Mouse (Mus musculus) C2C12 (cell line): Measurements from ENCODE around the gene Tap1. TPM values are rescaled to one million over a fixed set of nuclear protein-coding genes. Genes with fewer than 3 reads are reported as not detected.
"Not testable (repeated sequence)": the region's sequence is repeated elsewhere in the genome, so short reads cannot be mapped to it uniquely, and the experiment has no call there.

Experiments used
- H3K27me3 ChIP-seq: one replicate; pipeline ENCODE4 v1.6.1; 2011; ENCODE audit not compliant: control insufficient read depth, insufficient read depth, insufficient read length
- H3K36me3 ChIP-seq: one replicate; pipeline ENCODE4 v1.6.1; 2011; ENCODE audit not compliant: control insufficient read depth, insufficient read depth
- H3K4me3 ChIP-seq: one replicate; pipeline ENCODE4 v1.5.1; 2011; ENCODE audit warnings: mild to moderate bottlenecking, control low read depth; ENCODE audit not compliant: poor library complexity, insufficient read depth, severe bottlenecking
- H3K79me2 ChIP-seq: one replicate; pipeline ENCODE4 v1.6.1; 2011; ENCODE audit not compliant: control insufficient read depth, insufficient read depth
- H3K79me3 ChIP-seq: one replicate; pipeline ENCODE4 v1.6.1; 2011; ENCODE audit warnings: low read depth, control low read depth
- H3ac ChIP-seq: one replicate; pipeline ENCODE3; 2011; ENCODE audit warnings: low read depth; ENCODE audit not compliant: control insufficient read depth, insufficient read length
- CEBPB ChIP-seq: IDR thresholded peaks from one replicate; pipeline ENCODE4 v1.6.1; 2011; ENCODE audit warnings: low read depth, mild to moderate bottlenecking, control low read depth, moderate library complexity
- CTCF ChIP-seq: IDR thresholded peaks from one replicate; pipeline ENCODE4 v1.5.1; 2011; ENCODE audit not compliant: control insufficient read depth, insufficient read depth, insufficient read length
- FOSL1 ChIP-seq: IDR thresholded peaks from one replicate; pipeline ENCODE4 v1.8.0; 2011; ENCODE audit warnings: mild to moderate bottlenecking, low read length; ENCODE audit not compliant: poor library complexity, insufficient read depth, severe bottlenecking
- MAX ChIP-seq: IDR thresholded peaks from one replicate; pipeline ENCODE4 v1.6.1; 2011; ENCODE audit warnings: mild to moderate bottlenecking, control low read depth
- MYOD1 ChIP-seq: IDR thresholded peaks from one replicate; pipeline ENCODE4 v1.6.1; 2011; ENCODE audit warnings: low read depth; ENCODE audit not compliant: control insufficient read depth, insufficient read length
- MYOG ChIP-seq: IDR thresholded peaks from one replicate; pipeline ENCODE4 v1.6.1; 2011; ENCODE audit not compliant: control insufficient read depth, insufficient read length; ENCODE audit errors: extremely low read depth
- USF1 ChIP-seq: IDR thresholded peaks from one replicate; pipeline ENCODE4 v1.6.1; 2011; ENCODE audit warnings: low read depth, mild to moderate bottlenecking, control low read depth, moderate library complexity
- polyA plus RNA-seq: library from polyadenylated mRNA; unstranded; fragments of >200 nt; fragmentation: generic; extraction: Trizol; gene quantifications from one replicate; pipeline ENCODE4 v1.2.1, GENCODE M21; 2012; ENCODE audit warnings: missing spikeins

Tap1 gene
- polyA plus RNA-seq, 1 experiment: 0.30 TPM

- Histone ChIP-seq H3K4me3 (no peak overlapping the region), H3ac (no peak overlapping the region), H3K36me3 (no peaks in the 10 kb centered on the region), H3K27me3 (peaks cover 43% of the 10 kb centered on the region), H3K79me3 (no peaks in the 10 kb centered on the region), H3K79me2 (no peaks in the 10 kb centered on the region)
- TF ChIP-seq FOSL1 (no peak), CEBPB (no peak), MYOD1 (no peak), MYOG (no peak), MAX (no peak), USF1 (no peak), CTCF (no peak)
These were observed 30.0 kb downstream of the Tap1 start for GRCm38 (mm10) chr17:34217216-34217928.

DNA sequence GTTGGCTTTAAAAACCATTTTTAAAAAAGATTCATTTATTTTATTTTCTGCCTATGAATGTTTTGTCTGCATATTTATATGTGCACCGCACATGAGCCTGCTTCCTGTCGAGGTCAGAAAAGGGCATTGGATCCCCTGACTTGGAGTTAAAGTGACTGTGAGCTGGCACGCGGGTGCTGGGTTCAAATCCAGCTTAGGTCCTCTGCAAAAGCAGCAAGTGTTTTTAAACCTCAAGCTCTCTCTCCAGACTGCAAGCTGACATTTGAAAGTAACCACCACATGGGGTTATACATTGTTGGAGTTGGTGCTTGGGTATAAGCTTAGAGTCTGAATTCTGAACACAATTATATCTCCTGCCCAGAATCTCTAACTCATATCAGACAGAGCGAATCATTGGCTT lies 30.6 kb downstream of the Tap1 start:
- Histone ChIP-seq H3K27me3 (peaks cover 43% of the 10 kb centered on the region), H3K79me2 (no peaks in the 10 kb centered on the region), H3K4me3 (no peak overlapping the region), H3ac (no peak overlapping the region), H3K36me3 (no peaks in the 10 kb centered on the region), H3K79me3 (no peaks in the 10 kb centered on the region)
- TF ChIP-seq CTCF: no peak
- TF ChIP-seq MYOG: no peak
- no peak for TF ChIP-seq MYOD1
- TF ChIP-seq CEBPB: no peak
- no peak for TF ChIP-seq MAX
- no peak for TF ChIP-seq FOSL1
- no peak for TF ChIP-seq USF1

GRCm38 (mm10) chr17:34218675-34219074 lies 31.3 kb downstream of the Tap1 start:
- TF ChIP-seq USF1 (no peak), MYOD1 (no peak), MYOG (no peak), CTCF (no peak), CEBPB (no peak), MAX (no peak), FOSL1 (no peak)
- Histone ChIP-seq H3K27me3 (peaks cover 40% of the 10 kb centered on the region), H3K36me3 (no peaks in the 10 kb centered on the region), H3ac (no peak overlapping the region), H3K4me3 (no peak overlapping the region), H3K79me3 (no peaks in the 10 kb centered on the region), H3K79me2 (no peaks in the 10 kb centered on the region)

DNA sequence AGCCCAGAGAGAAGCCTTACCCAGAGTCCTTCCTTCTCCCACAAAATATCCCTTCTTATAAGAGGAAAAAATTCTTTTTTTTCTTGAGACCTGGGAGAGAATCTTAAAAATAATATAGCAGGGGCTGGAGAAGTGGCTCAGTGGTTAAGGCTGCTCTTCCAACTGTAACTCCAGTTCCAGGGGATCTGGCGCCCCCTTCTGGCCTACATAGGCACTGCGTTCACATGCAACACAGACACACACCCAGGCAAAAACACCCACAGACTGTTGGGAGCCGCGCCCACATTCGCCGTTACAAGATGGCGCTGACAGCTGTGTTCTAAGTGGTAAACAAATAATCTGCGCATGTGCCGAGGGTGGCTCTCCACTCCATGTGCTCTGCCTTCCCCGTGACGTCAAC lies 31.7 kb downstream of the Tap1 start:
- H3K36me3 ChIP-seq, H3K4me3 ChIP-seq, H3K79me2 ChIP-seq, H3K79me3 ChIP-seq, H3ac ChIP-seq: not testable (repeated sequence)
- H3K27me3 ChIP-seq: peaks cover 35% of the 10 kb centered on the region

DNA sequence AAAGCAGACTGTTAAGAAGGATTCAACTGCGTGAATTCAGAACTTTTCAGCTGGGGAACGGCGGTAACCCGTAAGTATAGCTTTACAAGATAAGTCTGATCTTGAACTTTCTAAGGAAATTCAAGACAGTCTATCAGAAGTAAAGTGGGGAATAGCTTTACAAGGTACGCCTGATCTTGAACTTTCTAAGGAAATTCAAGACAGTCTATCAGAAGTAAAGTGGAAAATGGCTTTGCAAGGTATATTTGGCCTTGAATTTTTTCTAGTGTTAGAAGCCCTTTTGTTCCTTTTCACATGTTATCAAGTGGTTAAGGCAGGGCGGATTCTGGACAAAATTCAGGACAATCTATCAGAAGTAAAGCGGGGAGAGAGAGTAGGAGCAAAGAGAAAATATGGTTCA lies 32.4 kb downstream of the Tap1 start:
- not testable (repeated sequence) for H3K4me3 ChIP-seq, H3K36me3 ChIP-seq

GRCm38 (mm10) chr17:34220401-34220800 lies 33.0 kb downstream of the Tap1 start:
- H3K79me2 ChIP-seq, H3K4me3 ChIP-seq, H3ac ChIP-seq, H3K36me3 ChIP-seq, H3K79me3 ChIP-seq: not testable (repeated sequence)
- peaks cover 25% of the 10 kb centered on the region for H3K27me3 ChIP-seq

More for the DNA sequence above, 32.4 kb downstream of the Tap1 start:
- not testable (repeated sequence) for H3K79me2 ChIP-seq, H3ac ChIP-seq, H3K79me3 ChIP-seq
- peaks cover 29% of the 10 kb centered on the region for H3K27me3 ChIP-seq
